Mouse (Mus musculus): Measurements from ENCODE around the gene Gns. TPM values are rescaled to one million over a fixed set of nuclear protein-coding genes. Genes with fewer than 3 reads are reported as not detected.

The Gns gene
- polyA plus RNA-seq (2017; shearing (Covaris generic)) = 6.9 TPM

GRCm38 (mm10) chr10:121364801-121365564, at the start of gene Gns:
Gene Gns, plus strand, starts transcription at chr10:121365090.

DNA sequence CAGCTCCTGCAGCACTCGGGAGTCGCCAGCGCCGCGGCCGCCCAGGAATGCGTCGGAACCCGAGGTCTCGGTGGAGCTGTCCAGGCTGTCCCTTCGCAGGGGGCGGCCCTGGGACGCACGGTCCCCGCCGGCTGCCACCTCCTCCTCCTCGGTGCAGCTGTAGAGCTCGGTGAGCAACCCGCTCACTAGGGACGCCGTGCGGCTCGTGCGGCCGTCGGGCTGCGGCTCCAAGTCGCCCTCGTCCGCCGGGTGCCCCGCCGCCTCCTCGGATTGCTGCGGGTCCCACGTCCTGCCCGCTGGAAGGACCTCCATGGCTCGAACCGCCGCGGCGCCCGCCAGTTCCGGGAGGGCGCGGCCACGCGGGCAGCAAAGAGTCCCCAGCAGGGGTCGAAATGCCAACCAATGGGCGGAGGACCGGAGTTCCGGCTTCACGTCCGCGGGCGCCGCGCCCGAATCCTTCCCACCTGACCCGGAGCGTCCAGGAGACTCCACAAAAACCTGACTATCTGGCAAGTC, 13.8 kb upstream of the Gns start, which contains the start of gene Tbc1d30:
TSS of gene Tbc1d30 (minus strand) at position 213 of the 516 bp plus-strand sequence.

Other genes with a start within 250 kb of the Gns start
- gene Tbc1d30, start 13.8 kb upstream of the Gns start, polyA plus RNA-seq (2017; shearing (Covaris generic)) = 3.4 TPM
- gene Rassf3, start 111.3 kb downstream of the Gns start, polyA plus RNA-seq (2017; shearing (Covaris generic)) = 2.1 TPM
- 111 TPM for gene Tbk1, start 221.7 kb downstream of the Gns start, polyA plus RNA-seq (2017; shearing (Covaris generic))